Mouse (Mus musculus) megakaryocyte, embryonic 14.5 days (primary cell): Measurements from ENCODE around the gene Edc4.

ENCODE experiments used
- FLI1 ChIP-seq: IDR thresholded peaks from 2 replicates; pipeline ENCODE4 v1.6.1; 2012; ENCODE audit warnings: low read length, inconsistent platforms, mixed read lengths
- GATA1 ChIP-seq: IDR thresholded peaks from 3 replicates; pipeline ENCODE4 v1.6.1; 2012; ENCODE audit warnings: mixed read lengths, low read length, inconsistent platforms, borderline replicate concordance

DNA sequence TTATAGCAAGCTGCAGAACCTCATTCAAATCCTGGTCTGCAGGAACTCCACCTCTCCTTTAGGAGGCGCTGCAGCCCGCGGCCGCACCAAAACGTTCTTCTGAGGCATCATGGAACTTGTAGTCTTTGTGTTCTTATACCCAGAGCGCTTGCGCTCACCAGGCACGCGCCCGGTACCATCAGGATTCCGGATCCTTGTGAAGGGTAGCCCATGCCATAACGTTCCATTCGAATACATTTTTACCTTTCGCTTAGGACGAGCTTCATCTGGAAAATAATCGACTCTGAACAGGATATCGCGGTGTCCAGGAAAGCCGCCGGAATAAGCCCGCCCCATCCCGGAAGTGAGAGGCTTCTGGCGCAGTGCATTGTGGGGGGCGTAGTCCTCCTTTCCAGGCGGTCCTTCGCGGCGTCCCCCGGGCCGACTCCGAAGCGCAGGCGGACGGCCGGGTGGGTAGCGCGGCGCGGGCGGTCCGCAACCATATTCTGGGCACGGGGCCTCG, 25.9 kb upstream of the Edc4 start, which contains the start of gene Thap11:
- no peak for TF ChIP-seq GATA1
- no peak for TF ChIP-seq FLI1
